Mouse (Mus musculus): ENCODE data around the gene Rhod. TPM values are rescaled to one million over a fixed set of nuclear protein-coding genes. Genes with fewer than 3 reads are reported as not detected.
"Not testable (repeated sequence)": the region's sequence is repeated elsewhere in the genome, so short reads cannot be mapped to it uniquely, and the experiment has no call there.

Rhod gene
- 10 to 100 TPM; 29.8 to 48.0 (median 39.3) TPM for total RNA-seq (2022)

DNA sequence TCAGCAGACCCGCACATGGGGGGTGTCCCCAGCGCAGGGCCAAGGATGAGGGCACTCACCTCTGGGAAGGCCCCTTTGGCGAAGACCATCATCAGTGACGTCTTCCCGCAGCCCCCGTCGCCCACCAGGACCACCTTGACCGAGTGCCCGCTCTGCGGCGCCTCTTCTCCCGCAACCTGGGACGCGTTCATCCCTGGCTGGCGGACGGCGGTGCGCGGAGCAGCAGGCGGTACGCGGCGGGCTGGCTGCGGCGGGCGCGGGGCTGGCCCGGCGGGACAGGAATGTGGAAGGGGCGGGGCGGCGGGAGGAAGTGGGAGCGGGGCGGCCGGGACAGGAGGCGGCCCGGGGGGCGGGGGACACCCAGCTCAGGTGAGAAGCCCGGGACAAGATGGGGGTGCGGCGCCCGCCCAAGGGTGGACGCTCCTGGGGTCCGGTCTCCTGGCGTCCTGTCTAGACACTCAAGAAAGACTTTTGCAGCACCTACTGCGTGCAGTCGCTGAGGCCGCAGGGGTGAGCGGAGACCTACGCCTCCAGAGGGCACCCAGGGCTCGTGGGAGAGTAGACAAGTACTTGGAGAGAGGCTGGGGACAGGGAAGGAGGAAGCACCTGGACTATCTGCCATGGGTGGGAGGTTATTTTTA lies at the start of gene Rhod:
Gene Rhod (minus strand): TSS at position 272 of the 641 bp plus-strand sequence.
- DNase-seq: peak; percentile 61

DNA sequence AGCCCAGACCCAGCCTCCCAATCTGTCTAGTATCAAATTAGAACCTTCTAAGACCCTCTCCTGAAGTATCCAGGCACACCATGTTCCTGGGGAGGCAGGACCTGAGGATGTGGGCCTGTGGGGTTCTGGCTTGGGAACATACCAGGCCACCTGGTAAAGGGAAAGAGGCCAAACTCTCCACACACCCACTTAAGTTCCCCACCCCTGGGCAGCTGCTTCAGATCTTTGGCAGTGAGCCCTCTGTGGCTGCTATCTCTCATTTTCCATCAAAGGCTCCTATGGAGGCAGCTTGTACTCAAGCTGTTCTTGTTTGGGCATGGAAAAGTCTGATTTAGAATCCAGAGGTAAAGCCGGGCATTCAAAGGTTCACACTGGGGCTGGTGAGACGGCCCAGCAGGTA lies 48.6 kb upstream of the Rhod start:
- DNase-seq: no peak

DNA sequence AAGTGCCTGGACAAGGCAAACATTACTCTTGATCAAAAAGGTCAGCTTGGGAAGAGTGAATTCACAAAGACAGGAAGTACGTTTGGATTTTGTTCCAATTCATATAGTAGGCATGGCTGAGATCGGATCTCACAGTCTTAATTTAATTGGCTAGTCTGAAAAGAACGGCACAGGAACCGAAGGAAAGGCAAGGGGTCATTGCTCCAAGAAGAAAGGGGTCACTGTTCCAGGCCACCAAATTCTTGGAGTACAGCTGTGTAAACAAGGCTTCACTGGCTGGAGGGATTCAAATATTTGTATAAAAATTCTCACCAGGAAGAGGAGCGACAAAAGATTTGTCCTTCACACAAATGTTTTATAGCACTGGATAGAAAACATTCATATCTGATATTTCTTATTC lies 45.8 kb upstream of the Rhod start:
- no peak for DNase-seq

DNA sequence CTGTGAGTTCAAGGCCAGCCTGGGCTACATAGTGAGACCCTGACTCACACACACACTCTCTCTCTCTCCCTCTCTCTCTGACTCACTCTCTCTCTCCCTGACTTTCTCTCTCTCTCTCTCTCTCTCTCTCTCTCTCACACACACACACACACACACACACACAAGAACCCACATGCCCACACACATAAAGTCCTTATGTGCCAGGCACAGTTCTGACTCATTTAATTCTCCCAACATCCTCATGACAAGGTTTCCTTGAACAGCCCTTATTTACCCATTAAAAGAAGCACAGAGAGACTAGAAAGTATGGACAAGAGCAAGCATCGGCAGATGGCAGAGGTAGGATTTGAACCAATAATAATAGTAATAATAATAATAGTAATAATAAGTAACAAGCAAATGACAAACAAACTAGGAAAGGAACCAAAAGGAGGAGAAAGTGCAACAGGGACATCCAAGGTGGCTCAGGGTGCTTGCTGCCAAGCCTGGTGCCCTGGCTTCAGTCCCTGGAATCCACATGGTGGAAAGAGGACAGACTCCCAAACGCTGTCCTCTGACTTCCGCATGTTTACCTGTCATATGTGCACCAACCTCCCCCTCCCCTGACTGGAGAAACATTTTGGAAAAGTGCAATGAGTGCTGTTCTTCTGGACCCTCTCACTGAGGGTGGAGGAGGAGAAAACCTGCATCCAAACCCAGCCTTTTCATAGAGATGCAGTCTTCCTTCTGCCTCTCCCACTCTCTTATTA lies 43.1 kb upstream of the Rhod start:
- DNase-seq: no peak

DNA sequence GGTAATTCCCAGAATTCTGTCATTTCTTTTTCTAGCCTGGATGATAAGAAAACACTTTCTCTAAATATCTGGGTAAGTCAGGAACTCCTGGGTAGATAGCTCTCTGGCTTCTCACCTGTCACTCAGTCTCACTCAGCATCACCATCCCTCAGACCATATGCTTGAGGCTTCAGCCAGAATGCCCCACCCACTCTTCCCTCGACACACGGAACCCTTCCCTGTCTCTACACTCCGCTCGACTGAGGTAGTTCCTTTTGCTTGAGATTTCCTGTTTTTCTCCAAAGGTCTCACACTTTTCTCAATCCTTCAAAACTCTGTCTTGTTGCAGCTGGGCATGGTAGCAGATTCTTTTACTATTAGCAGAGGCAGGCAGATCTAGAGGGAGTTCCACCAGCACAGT lies 42.1 kb upstream of the Rhod start:
- no peak for DNase-seq

DNA sequence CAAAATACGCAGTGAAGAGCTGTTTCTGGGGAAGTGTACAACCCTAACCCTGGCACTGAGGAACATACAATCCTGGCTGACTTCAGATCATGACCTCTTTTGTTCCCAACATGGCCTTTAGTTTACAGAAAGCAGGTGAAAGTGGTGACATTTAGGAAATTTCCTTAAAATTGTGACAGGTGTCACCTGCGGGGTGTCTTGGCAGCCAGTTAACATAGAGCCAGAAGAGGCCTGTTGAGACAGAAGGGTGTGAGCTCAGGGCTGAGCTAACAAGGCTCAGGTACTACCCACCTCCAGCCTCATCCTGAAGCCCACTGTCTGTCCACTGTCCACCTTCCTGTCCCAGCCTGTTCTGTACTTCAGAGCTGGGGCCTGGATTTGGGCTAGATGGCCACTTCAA lies 40.8 kb upstream of the Rhod start:
- no peak for DNase-seq

DNA sequence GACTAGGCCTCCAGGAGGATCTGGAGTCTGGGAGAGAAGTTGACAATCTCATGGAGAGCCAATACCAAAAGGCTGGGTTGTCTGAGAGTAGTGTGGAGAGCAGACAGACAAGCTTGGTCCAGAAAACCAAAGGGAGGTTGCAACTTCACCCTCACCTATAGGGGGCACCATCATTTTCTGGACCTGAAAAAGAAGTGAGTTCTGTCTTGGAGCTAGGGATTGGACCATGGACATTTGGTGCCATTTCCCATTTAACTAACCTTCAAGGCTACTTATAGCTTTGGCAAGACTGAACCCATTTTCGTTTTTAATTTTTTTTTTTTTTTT lies 38.9 kb upstream of the Rhod start:
- no peak for DNase-seq

DNA sequence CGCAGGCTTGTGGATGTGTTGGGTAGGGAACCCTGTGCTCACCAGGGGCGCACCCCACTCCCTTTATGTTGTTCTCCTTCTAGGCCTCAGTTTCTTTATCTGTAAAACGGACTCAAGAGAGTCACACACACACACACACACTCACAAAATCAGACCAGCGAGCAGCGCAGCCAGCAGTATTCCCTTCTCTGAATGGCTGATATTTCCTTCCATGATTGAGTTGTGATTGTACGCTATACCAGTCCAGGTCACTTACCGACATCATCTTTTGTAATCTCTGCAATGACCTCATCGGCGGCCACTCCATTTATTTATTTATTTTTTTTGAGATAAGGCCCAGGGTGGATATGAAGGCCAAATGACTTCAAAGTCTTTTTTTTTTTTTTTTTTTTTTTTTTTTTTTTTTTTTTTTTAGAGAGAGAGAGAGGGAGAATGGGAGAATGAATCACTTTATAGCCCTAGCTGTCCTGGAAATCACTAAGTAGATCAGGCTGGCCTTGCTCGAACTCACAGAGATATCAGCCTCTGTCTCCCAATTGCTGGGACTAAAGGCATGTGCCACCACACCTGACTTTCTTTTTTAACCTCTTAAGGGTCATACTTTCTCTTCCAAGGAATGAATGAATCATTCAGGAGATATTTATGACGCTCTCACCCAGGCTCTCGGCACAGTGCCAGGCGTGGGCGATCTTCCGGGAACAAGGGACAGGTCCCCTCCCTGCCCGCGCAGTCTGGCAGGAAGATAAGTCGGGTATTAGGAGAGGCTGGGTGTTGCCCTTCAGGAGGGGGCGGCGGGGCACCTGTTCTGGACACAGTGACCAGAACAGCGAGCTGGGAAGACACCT lies 38.3 kb upstream of the Rhod start, which contains the start of gene Syt12:
Gene Syt12 (minus strand): TSS at position 103 of the 845 bp plus-strand sequence.
- DNase-seq: peak; percentile 81

DNA sequence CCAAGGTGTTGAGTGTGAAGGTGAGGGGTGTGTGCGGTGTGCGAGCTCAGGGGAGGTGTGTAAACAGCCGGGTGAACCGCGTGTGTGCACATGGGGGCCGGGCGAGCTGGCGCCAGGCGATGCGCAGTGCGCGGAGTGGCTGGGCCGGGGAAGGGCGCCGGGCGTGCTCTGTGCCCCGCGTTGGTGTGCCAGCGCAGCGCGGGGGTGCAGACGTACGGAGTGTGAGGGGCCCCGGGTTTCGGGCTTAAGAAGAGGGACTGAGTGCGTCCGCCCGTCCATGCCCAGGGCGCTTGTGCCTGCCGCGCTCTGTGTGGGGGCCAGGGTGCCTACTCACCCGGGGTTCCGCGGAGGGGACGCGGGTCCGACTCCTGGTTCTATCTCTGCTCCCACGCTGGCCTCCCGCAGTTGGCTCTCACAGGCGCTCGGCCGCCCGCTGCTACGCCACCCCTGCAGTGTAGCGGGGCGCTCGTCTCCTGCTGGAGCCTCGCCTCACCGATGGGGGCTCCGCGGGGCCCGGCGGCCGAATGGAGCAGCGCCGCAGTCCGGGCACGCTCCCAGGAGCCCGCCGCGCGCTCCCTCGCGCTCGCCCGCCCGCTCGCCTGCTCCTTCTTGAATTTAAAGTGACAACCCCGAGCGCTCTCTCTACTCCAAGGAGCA lies 37.5 kb upstream of the Rhod start:
- DNase-seq: peak; percentile 33

DNA sequence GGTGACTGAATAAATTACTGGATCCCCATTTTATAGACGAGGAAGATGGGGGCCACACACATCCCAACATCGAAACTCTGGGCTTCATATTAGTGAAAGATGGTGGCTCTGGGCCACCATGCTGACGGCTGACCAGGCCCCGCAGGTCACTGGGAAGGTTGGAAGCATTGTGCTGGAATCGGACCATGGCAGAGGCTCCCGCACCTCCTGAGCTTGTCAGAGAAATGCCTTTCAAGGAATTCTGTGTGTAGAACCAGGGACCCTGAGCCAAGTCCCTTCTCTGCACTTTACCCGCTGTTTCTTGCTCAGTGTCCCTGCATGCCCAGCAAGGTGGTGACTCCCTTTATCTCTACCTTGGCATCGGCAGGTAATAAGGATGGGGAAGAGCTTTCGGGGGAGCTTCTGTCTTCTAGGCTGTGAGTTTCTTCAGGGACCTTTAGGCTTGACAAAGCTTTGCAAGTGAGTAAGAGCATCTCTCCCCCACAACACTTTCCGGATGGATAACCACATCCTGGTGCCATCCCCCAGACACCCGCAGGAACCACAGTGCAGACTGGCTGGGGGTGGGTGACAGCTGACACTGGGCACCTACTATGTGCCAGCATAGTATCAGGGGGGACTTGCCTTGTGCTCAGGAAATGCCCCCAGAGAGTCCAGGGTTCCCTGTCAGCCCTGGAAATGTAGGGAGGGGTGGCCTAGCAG lies 36.1 kb upstream of the Rhod start:
- DNase-seq: no peak

DNA sequence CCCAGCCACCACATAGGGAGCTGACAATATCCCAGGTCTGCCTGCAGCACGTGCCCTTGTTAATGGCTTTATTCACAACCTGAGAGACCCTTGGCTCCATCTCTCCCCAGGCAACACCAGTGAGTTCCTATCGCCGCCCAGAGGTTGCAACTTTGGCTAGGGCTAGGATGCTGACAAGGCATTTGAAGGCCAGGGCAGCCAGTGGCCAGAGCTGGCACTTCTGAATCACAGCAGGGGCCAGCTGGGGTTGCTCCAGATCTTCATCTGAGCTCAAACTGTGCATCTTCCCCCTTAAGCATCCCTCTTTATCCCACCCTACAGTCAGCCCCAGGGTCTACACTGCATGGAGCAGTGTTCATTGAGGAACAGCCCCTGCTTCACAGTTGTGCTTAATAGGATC lies 35.5 kb upstream of the Rhod start:
- DNase-seq: no peak

DNA sequence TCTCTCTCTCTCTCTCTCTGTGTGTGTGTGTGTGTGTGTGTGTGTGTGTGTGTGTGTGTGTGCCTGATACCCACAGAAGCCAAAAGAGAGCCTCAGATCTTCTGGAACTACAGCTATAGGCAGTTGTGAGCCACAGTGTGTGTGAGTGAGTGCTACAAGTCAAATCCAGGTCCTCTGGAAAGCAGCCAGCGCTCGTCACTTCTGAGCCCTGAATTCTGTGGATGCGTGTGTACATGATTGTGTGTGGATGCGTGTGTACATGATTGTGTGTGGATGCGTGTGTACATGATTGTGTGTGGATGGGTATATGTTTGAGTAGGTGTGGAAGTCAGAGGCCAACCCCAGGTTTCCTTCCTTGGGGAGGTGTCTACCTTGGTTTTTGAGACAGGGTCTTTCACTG lies 34.3 kb upstream of the Rhod start:
- no peak for DNase-seq

DNA sequence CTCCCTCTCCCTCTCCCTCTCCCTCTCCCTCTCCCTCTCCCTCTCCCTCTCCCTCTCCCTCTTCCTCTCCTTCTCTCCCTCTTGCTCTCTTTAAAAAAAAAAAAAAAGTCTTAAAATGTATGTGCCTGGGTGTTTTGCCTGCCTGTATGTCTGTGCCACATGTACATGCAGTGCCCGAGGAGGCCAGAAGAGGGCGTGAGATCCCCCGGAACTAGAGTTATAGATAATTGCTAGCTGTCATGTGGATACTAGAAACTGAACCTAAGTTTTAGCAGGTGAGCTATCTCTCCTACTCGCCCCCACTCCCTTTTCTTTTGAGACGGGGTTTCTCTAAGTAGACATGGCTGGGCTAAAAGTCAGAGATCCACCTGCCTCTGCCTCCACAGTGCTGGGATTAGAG lies 29.1 kb upstream of the Rhod start:
- peak; percentile 45 for DNase-seq

DNA sequence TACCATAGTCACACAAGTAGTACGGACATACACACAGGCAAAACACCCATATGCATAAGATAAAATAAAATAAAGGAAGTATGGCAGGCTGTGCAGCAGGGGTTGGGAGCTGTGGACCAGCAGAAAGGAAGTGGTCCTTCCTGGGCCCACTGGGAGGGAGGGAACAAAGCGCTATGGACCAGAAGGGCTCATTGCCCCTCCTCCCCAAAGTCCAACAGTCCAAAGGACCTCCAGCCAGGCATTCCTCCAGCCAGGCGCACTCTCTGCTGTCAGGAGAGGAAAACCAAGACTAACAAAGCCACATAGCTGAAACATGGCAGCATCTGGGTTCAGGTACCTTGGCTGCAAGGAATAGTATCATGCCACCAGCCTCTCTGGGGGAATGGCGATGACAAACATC lies 25.4 kb upstream of the Rhod start:
- DNase-seq: no peak

DNA sequence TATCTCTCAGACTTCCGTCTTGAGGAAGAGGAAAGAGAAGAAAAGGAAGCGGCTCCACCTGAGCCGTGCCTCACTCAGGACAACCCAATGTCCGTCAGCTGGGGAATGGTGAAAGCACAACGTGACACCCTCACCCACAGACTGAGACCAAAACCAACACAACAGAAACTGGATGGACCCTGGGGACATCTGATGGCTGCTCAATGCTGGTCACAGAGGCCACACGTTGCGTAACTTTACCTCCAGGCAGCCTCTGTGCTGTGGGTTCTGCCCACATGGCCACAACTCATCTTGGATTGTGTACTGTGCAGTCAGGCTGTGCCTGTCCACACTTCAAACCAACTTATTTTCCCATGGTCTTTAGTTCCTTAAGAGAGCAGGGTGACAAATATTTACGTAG lies 22.7 kb upstream of the Rhod start:
- DNase-seq: no peak

DNA sequence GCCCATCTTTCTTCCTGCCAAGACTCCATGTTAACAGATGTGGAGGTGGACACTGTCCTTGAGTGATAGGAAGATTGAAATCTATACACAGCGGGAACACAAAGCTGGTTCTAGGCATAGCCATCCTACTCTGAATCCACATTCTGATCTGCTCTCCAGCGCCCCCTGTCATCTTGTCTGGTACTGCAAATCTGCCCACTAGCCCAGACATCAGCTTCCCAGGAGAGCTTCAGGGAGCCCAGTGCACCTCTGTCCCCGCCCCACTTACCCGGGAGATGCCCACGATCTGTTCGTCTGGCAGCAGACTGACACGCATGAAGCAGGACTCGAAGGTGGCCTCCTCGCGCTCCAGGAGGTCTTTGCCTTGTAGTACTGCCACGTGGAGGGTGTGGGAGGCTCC lies 17.0 kb upstream of the Rhod start:
- DNase-seq: peak; percentile 49

DNA sequence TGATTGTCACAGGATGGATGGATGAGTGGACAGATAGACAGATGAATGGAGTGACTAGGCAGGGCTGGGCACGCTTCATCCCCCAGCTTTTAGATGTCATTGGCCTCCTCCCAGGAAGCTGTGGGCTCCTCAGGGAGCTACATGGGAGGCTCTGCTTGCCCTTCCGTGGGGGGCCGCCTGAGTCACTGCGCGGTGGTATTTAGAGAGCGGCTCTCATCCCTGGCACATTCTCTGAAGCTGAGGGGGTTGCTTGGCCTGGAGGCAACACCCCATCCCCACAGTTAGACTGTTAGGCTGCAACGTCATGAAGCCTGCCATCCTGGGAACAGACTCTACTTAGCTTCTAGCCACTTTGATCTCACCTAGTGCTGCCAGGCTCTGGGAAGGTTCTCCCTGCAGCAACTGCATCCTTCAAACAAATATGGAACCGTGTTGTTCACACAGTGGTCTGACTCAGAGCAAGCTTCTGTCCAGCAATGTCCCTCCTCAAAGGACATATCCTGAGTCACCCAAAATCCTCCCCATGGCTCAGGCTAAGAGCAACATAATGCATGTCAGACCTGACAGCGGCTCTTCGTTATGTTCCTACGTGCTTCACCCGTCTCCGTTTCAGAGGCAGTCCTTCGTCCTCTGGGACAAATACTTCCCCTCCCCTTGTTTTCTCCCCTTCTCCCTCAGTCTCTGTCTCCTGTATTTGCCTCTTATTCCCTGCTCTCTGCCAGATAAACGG lies 16.0 kb upstream of the Rhod start:
- DNase-seq: peak; percentile 47

DNA sequence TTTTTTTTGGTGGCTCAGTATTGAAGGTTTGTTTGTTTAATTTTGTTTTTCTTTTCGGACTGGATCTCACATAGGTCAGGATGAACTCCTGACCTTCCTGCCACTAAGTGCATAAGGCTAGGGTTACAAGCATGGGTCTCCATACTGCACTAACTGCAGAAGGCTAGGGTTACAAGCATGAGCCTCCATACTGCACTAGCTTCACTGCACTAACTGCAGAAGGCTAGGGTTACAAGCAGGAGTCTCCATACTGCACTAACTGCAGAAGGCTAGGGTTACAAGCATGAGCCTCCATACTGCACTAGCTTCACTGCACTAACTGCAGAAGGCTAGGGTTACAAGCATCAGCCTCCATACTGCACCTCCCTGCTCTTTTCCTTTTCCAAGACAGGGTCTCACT lies 14.8 kb upstream of the Rhod start:
- DNase-seq: not testable (repeated sequence)

DNA sequence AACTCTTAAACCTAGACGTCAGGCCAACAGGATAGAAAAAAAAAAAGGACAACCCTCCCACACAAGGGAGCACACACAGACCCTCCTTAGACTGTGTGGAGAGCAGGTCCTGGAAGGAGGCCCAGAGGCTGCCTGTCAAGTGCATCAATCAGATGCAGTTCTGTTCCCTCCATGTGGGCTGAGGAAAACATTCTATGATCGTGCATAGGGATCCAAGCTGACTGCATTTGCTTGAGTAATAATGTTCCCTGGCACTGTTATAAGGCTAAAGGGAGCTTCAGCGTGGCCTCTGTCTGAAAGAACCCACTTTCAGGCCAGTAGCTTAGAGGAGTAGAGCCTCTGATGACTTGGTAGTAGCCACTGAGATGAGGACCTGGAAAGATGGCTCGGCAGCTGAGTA lies 13.3 kb upstream of the Rhod start:
- DNase-seq: no peak

DNA sequence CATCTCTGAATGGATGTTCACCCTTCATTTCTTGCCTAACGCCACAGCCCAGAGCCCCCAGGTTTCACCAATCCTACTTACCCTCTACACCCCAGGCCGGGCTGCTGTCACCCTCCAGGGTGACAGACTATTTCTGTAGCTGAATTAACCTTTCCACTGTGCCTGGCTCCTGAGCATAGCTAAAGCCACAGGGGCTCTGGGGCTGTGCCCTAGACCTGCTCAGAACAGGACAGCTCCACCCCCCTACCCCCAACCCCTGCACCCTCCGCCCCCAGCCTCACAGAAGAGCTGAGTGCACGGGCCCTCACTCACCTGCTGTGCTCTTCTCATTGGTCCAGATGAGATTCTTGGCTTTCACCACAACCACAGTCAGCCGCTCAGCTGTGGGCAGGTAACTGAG lies 12.7 kb upstream of the Rhod start:
- DNase-seq: no peak

DNA sequence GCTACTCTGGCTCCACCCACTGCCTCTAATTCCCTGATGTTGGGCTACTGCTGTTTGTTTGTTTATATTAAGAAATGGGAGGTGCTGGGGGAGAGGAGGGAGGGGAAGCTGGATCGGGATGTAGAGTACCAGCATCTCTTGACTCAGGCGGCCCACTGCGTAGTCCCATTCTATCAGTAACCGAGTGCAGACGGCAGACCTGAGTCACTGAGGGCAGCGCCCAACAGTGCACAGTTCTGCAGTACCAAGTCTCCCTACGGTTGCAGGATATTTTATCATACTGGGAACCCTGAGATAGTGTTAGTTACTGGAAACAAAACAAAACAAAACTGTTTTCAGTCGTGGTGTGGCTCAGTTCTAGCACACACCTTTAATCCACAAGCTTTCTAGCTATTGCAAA lies 11.9 kb upstream of the Rhod start:
- no peak for DNase-seq

DNA sequence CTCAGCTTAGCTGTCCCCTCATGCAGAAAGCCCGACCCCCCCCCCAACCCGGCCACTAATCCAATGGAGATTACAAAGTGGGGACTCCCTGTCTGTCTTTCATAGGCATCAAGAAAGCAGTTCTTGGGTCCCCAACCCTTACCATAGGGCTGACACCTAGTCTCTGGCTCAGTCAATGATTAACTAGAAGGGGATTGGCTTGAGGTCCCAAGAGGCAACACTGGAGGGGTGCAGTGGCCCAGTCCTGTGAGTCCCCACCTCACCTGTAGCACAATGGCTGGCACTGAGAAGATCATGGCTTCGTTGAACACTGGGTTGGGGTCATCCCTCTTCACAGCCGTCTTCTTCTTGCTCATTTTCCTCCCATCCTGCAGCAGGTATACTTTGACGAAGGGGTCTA lies 11.4 kb upstream of the Rhod start:
- DNase-seq: no peak
